Mouse (Mus musculus): Measurements from ENCODE around the gene Nalcn.
"Not testable (repeated sequence)": the region's sequence is repeated elsewhere in the genome, so short reads cannot be mapped to it uniquely, and the experiment has no call there.

Nalcn gene

DNA sequence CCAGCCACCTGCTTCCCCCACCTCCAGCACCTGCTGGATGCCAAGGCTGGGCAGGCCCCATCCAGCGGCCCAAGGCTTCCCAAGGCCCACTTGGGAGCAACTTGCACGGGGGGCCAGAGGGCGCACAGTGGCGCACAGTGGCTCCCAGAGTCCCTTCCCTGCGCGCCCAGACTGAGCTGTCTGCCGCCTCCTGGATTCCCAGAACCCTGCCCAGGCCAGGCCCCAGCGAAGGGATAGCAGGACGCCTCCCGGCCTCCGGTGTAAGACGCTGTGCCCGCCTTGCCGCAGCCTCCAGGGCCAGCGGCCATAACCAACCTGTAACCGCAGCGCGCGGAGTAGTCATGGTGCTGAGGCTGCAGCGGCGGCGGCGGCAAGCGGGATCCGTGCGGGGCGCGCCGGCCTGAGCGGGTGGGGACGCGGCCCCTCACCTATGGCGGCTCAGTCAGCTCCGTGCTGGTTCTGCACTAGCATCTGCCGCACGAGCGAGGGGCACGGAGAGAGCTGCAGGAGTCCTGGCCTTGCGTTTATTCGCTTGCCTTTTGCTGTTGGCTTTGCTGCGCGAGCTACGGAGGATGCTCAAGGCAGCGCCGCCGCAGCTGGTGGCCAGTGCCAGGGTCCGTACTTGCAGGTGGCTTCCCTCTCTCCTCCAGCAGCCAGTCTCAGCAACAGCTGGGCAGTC lies at the start of gene Nalcn:
Nalcn (minus strand) TSS at position 644 of the 679 bp plus-strand sequence.
- peak; percentile 64 to 82 for DNase-seq

DNA sequence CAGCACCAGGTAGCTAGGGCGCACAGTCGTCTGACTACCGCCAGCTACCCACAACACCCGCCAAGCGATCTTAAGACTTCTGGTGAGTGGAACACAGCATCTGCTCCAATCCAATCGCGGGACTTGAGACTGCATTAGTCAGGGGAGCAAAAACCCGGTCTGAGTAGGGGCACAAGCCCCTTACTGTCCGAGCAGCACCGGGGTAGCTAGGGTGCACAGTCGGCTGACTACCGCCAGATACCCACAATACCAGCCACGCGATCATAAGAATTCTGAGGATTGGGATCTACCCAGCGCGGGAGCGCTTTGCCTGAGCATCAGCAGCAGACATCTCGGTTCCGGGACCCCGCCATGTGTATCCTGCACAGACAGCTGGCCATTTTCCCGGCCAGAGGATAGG lies 44.1 kb upstream of the Nalcn start:
- DNase-seq, result not testable (repeated sequence)

DNA sequence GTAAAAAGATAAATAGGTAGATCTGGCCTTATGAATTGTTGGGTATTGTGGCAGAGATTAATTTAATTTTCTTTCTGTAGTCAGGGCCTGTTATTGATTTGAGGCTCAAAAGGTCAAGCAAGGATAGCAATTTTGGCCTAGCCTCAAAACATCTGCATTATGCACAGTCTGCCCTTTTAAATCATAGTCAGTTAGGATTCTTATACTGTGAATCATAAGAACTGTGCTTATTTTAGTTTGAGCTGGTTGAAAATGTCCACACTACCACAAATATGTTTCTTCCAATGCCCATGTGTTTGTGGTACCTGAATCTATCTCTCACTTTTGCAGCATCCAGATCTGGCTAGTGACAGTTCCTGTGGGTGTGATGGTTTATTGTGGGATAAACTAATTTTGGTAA lies 37.5 kb upstream of the Nalcn start:
- no peak for DNase-seq

DNA sequence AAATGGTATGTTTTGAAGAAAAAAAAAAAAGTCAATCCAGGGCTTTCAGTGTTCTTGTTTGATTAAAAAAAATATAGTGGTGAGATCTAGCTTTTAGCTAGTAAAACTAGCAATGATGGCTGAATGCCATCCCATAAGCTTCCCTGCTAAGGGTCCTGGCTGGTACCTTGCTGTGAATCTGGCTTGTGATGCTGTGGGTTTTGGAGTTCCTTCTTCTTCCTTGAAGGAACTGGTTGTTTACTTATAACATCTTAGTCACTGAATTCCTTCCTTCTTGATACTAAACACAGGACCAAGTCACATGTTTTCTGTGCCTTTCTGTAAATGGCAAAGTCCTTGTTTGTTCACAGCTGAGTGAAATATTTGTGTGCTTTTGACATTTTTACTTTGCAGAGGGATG lies 36.3 kb upstream of the Nalcn start:
- no peak for DNase-seq

- DNase-seq, result no peak
Observed at GRCm38 (mm10) chr14:123662386-123662785, 35.4 kb upstream of the Nalcn start.

- DNase-seq, result peak; percentile 35 to 53
Observed at GRCm38 (mm10) chr14:123661091-123661491, 34.1 kb upstream of the Nalcn start.

DNA sequence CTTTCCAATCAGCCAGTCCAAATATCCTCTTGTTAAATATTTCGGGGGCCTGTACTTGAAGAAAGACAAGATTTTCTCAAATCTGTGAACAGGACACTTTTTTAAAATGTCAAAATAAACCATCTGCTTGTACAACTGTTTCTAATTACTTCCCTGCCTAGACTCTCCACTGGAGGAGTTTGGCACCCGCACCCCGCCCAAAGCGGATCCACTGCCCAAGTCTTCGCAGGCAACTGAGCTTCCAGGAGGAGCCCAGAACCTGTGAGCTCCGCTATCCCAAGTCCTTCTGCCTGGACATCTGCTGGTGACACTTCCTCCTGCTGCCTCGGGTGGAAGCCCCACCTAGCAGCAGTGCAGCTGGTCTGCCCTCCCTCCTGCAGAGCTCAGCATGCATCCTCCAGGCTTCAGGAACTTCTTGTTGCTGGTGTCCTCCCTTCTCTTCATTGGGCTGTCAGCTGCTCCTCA lies 33.0 kb upstream of the Nalcn start, which contains the start of gene Itgbl1:
Itgbl1 (plus strand) TSS at position 51 of the 465 bp plus-strand sequence.
- peak; percentile 43 to 60 for DNase-seq

GRCm38 (mm10) chr14:123627180-123627562 lies 227 bp upstream of the Nalcn start:
- DNase-seq, result peak in 1 of 2 experiments; percentile 14

DNA sequence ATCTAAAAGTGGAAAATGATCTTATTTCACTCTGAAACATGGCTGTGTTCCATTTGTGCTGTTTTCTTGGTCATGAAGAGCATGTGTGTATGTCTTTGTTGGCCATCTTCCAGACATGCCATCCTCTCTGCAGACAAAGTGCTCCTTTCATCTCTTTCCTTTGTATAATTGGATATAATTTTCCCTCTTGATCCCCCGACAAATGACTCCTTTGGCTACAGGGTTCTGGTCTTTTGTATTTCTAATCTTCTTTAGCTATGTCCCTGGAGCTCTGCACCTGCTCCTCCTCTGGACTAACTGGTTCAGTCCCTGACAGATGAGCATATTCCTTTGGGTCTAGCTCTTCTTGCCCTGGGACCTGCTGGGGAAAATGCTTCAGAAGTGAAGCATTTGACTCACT lies 4.0 kb downstream of the Nalcn start:
- DNase-seq, result peak in 1 of 2 experiments; percentile 19

DNA sequence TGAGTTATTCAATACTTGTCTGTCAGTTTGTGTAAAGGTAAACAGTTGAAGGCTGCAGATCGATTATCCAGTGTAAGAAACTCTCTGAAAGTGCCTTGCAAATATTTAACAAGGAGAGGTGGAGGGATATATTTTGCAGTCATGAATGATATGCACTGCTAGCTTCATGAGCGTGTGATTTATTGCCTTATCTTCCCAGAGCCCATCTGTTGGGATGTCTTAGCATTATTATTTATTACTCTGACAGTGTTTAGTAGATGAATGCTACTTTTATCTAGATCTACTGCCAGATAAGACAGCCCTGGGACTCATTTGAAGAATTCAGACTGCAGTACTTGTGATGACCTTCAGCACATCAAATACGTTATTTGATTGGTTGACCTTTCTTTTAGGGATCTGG lies 31.7 kb downstream of the Nalcn start:
- no peak for DNase-seq

DNA sequence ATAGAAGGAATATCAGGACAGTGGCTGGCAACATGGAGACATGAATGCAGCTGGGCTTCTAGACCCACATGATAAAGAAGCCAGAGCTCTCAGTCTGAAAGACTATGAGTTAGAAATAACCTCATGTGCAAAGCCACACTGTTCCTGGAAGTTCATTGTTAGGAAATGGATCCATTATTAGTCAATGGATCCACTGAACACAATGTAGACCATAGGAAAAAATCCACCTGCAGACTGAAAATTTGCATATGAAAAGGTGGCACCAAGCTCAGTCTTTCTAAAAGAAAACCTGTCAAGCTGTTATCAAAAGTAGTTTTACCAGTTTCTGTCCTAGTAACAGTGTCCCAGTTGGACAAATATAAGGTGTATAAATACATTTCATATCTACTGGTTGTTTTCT lies 39.5 kb downstream of the Nalcn start:
- no peak for DNase-seq

DNA sequence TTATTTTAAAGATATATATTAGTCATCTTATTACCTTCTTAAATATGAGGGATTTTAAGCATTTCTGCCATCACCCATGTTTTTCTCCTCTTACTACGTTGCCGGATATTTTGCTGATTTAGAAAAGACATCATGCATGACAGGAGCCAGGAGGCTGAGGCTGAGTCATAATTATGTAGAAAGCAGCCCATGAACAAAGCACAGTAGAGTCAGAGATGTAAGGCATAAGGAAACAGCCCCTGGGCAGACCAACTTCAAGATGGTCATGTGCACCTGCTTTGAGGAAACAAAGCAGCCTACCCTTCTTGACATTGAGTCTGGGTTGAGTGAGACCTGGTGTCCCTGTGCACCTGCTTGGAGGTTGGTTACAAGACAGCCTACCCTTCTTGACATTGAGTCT lies 44.5 kb downstream of the Nalcn start:
- no peak for DNase-seq

- no peak for DNase-seq
Observed at GRCm38 (mm10) chr14:123575356-123575755, 51.6 kb downstream of the Nalcn start.

GRCm38 (mm10) chr14:123574936-123575335 lies 52.0 kb downstream of the Nalcn start:
- no peak for DNase-seq

GRCm38 (mm10) chr14:123566599-123566998 lies 60.3 kb downstream of the Nalcn start:
- no peak for DNase-seq

DNA sequence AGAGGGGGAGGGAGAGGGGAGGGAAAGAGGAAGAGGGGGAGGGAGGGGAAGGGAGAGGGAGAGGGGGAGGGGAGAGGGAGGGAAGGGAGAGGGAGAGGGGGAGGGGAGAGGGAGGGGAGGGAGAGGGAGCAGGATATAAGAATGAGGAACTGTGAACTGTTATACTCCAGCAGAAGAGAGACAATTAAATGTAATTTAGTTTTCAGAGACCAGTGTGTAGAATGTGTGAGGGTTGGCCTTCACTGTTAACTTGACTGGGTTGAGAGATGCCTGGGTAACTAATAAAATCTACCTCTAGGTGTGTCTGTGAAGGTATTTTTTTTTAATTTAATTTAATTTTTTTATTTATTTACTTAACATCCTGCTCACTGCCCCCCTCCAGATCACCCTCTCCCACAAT lies 71.4 kb downstream of the Nalcn start:
- DNase-seq, result no peak

- DNase-seq, result no peak
Observed at GRCm38 (mm10) chr14:123554936-123555335, 72.0 kb downstream of the Nalcn start.

GRCm38 (mm10) chr14:123542362-123542761 lies 84.6 kb downstream of the Nalcn start:
- no peak for DNase-seq

DNA sequence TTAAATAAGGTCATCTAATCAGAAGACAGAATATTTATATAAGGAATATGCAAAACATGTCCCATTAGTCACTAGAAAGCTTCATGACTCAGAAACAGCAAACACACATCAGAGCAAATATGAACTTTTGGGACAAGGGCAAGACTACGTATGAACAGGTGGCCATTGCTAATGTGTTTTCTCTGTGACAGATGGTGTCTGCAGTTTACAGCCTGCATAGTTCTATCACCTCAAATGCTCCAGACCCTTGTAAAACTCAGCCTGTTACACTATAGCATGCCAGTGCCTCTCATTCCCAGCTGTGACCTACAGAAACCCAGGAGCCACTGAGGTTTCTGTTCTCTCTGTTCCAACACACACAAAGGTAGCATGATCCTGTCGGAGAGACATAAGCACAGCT lies 91.3 kb downstream of the Nalcn start:
- DNase-seq, result peak in 1 of 2 experiments; percentile 37

DNA sequence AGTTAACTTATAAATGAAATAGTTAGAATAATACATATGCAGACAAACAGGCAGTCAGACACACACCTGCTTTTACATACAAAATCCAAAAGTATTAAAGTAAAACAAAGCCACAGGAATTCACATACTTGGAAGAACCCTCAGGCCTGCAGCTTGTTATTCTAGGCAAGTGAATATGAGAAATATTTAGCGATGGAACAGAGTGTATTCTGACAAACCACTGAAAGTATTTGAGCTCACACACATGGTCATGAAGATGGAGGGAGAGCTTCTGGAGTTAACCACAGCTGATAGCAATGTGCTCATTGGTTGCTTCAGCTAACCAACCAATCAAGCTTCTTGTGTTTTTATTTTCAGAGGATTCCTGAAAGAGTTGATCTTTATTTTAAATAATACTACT lies 93.9 kb downstream of the Nalcn start:
- no peak for DNase-seq

- peak in 1 of 2 experiments; percentile 7 for DNase-seq
Observed at GRCm38 (mm10) chr14:123531271-123531670, 95.7 kb downstream of the Nalcn start.

DNA sequence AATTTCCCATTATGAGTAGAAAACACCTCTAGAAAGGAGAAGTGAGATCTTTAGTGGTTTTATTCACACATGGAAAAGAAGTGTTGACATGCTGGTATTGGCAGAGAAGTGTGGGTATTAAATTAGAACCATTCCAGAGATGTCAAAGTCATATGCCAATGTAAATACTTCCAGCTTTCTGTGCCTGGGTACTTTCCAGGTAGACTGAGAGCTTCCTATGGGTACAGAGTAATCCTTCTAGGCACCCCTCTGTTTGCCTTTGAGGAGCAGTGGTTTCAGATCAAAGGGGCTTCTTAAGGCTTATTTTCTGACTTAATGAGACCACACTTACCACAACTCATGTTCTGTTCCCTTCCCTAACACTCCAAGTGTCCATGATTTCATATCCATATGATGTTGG lies 97.8 kb downstream of the Nalcn start:
- DNase-seq, result no peak

DNA sequence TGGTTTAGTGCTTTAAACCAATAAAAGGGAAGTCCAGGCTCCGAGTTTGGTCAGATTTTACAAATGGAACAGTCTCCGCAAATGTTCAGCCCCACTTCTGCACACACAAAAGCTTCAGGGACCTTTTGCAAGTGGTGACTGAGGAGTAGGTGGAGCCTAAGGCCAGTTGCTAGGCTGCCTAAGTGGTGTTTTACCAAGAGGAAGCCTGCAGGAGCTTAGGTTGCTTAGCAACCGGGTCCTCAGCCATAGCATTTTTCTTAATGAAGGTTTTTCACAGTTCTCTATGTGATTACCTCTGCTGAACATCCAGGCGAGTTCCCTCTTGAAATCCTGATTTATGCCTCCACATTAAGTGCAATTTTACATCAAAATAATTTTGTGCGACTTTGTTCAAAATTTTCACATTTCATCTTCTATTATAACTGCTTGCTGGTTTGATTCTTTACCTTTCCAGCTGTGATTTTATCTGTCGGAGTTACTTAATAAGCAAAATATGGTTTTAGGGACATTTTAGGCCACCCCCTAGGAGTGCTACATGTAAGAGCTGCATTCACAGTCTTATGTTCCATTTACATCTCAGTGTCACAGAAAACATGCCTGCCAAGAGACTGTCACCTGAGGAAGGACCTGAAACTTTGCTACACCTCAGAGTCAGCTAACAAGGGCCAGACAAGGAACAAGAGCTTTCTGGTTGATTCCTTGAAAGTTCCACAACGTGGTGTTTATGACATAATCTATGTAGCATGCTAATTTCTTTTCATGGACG lies 113.4 kb downstream of the Nalcn start:
- DNase-seq, result no peak

- DNase-seq, result no peak
Observed at GRCm38 (mm10) chr14:123512923-123513322, 114.0 kb downstream of the Nalcn start.
